Mouse (Mus musculus): ENCODE results near the gene Tmem135.
A peak's percentile ranks its signal among the peaks of the same experiment; 100 is the strongest.

Gene Tmem135

DNA sequence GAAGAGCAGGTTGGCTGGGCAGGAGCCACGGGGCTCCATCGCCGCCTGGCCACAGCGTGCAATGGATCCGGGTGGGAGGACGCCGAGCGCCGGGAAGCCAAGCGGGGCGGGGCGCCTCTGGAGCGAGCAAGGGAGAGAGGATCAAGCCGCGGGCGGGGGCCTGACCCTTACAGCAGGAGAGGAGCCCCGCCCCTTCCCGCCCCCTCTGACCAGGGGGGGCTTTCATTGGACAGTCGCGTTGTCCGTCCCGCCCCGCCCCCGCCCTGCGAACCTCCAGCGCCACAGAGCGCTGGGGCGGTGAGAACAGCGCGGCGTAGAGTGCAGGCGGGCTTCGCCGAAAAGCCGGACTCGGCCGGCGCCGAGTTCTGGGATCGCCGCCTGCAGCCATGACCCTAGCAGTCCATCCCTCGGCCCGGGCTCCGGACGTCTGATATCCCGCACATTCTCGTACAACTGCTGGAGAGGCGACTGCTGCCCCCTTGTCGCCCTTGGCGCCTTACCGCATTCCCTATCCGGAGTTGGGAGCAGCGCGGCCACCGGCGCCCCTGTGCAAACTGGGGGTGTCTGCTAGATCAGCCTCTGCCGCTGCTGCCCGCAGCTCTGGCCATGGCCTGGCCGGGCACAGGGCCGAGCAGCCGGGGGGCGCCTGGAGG, at the start of gene Tmem135, which contains the start of gene Fzd4:
Gene Tmem135 (minus strand): TSS at position 142 of the 653 bp plus-strand sequence.
Gene Fzd4 (plus strand): TSS at position 275 of the 653 bp plus-strand sequence.
- peak; percentile 95 for DNase-seq (ENCODE audit: low spot score)

DNA sequence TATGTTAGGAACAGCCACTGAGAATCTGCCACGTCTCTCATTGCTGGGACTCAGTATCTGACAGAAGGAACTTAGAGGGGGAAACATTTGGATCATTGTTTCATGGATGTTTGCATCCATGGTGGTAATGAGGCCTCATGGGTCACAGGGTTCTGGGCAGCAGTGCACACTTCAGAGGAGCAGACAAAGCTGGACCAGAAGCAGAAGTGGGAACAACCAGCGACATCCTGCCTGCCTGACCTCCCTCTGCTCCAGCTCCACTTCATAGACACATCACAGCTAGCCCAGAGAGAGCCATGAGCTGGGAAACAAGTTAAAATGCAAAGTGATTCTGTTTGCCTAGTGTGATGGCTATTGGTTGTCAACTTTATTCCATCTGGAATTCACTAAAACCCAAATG, 46.3 kb upstream of the Tmem135 start:
- DNase-seq (ENCODE audit: low spot score), result no peak

DNA sequence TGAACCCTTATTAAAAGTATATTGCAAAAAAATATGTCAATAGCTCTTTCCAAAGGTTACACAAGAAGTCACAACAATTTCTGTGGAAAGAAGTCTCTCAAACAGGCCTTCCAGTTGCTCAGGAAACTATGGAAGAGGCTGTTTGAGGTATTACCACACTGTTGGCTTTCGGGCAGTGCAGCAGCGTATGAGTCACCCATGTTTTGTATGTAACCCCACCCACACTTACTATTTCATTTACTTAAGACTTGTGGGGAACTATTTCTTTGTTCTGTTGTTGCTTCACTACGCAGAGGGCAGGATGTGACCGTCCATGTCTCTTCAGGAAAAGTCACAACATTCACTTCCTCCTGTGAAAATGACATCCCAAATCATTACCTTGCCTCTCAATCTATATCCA, 41.1 kb upstream of the Tmem135 start:
- DNase-seq (ENCODE audit: low spot score), result peak; percentile 41

DNA sequence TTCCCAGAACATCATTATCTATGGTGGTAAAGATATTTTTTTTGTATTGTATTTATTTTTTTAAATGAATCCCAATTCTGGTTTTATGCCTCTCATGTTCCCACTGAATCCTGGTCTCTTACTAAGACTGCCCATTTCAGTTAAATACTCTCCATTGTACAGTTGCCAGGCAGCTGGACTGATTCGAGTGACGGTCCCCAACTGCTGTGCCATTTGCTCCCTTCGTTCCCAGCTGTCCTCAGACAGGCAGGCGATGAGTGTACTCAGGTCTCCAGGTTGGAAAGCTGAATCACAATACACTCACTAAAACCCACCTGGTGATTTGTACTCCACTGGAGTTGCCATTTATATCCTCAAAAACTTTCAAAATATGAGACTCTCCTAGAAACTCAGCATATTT, 38.2 kb upstream of the Tmem135 start:
- no peak for DNase-seq (ENCODE audit: low spot score)

DNA sequence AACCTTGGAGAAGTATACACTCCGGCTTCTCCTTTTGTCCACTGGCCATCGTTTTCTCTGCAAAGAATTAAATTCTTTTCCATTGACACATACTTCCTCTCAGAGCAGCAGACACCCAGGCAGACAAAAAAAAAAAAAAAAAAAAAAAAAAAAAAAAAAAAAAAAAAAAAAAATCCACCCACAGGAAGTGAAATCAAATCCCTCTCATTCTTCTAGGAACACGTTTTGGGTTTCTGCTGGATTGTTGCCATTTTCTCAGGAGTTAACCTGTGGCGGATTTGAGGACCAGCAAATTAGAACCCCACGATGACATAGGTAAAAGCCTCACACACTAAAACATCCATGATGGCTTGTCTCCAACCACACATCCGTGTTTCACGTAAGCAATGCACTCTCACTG, 37.3 kb upstream of the Tmem135 start:
- DNase-seq (ENCODE audit: low spot score), result no peak

DNA sequence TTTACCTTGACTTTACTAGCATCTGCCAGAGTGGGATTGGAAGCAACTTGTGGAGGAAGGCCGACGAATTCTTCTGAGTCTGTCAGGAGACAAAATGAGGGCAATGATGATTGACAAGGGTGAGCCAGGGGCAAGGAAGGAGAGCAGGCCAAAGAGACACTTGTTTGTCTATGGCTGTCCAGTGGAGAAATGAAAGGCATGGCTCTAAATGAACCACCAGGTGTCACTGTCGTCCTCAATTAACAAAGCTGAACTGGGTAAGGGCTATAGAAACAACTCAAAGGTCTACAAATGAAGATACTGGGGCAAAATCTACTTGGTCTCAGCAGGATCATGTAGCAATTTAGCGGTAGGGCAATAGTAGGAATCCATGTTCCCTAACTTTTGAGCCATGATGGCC, 33.6 kb upstream of the Tmem135 start:
- peak; percentile 50 for DNase-seq (ENCODE audit: low spot score)

DNA sequence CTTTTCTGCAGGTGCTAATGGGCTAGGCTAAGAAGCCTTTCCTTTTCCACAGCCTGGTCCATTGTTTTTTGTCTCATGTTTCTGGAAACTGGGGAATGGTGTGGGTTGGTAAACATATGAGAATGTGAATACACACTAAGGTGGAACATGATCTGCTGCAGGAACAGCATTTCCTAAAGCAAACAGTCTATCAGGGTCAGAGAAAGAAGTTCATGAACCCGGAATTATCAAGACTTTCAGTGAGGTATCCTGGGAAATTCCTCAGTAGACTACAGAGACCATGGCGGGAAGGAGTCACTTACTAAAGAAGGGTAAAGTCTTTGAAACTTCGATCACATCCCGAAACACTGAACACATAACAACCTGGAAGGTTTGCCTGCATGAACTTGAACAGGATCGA, 32.4 kb upstream of the Tmem135 start:
- no peak for DNase-seq (ENCODE audit: low spot score)

DNA sequence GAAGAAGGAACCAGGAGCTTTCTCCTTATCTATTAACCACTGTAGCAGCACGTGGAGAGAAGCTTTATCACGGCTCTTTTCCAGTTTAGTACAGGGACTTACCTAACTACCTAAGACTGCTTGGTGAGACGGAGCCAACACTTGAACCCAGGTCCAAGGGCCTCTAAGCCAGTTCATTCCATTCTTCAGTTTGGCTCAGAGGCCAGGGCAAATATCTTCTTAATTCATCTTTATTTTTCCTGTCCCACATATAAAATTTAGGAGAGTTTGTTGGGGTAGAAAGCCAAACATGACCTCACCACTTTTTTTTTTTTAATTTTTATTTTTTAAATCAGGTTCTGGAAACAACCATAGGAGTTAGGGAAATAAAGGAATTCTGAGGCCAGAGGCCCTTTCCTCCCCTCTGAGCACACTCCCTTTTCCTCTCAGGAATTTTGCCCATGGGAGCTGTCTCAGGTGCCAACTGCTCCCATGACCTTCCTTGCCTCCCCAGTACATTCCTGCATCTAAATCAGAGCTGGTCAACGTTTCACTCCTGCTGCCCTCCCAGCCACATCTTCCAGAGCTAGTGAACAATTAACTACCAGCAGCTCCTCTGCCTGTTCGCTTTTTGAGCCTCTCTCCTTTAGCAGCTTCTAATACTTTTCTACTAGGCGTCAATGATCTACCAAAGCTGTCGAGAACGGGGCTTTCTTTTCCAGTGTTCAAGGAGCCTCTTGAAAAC, 30.0 kb upstream of the Tmem135 start:
- no peak for DNase-seq (ENCODE audit: low spot score)

DNA sequence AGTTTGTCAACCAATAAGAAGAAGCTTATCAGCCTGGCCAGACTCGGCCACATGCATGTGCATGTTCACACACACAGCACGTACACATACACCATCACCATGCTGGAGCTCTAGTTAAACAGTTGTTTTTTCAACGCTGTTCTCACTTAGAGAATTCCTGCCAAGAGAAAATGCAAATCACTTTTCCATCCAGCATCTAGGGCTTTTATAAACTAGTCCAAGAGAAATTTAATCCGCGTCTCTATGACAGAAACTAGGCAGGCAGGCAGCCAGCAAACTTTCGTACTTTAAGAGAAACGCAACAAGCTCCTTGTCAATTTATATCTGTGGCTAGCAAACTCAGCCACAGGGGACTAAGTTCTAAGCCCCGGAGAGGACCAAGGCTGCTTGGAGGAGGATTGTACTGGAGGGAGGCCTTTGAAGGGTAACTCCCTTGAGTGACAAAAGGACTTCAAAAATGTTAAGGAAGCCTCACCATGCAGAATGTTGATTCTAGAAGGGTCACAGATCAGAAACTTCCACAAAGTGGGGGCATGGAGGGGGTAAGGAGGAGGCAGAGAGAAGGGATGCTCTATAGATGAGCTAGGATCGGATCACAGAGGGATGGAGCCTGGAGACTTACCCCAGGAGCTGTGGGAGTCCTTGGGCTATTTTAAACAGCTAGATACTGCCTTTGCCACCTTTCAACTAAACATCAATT, 29.3 kb upstream of the Tmem135 start:
- DNase-seq (ENCODE audit: low spot score), result no peak

DNA sequence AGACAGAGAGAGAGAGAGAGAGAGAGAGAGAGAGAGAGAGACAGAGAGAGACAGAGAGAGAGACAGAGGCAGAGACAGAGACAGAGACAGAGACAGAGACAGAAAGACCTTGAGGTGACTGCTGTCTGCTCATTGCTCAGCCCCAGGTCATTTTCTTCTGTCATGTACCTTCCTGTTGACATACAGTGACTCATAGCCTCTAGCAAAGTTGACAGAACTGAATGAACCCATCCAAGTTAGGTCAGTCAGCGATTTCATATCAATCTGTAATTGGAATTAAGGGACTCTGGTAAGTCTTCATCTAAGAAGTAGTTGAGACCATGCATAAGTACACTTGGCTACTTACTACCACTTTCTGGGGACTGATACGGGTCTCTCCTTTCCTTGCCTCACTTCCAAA, 27.2 kb upstream of the Tmem135 start:
- DNase-seq (ENCODE audit: low spot score), result no peak

DNA sequence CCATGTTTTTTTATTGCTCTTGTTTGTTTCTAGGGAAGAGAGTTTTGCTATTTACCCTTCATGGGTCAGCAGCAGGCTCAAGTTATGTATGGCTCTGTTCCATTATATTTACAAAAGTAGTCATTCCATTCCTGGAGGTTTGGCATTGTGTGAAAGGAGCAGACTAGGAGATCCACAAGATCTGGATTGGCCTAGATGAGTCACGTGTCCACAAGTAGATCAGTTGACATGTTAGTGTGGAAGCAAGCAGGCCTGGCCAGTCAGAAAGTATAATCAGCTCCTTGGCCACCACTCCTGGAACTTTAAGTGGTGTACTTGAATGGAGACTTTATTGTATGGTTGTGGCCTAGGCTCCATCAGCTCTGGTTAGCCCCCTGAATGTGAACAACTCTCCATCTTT, 25.3 kb upstream of the Tmem135 start:
- DNase-seq (ENCODE audit: low spot score), result no peak

DNA sequence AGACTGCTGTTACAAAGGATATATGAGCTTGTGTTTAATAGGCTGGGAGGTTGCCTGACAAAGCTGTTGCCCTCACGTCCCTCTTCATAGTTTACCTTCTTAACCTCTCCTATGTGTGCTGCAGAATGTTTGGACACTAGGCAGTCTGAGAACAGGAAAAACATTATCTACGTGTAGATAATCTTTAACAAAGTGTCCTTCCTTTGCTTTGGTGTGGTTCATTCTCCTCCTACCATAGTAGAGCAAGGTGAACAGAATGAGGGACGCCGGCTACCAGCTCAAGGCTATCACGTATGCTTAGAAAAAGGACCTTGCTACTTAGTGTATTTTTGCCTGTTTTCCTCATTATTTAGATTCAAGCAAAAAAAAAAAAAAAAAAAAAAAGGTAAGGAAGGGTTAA, 24.8 kb upstream of the Tmem135 start:
- DNase-seq (ENCODE audit: low spot score), result no peak

DNA sequence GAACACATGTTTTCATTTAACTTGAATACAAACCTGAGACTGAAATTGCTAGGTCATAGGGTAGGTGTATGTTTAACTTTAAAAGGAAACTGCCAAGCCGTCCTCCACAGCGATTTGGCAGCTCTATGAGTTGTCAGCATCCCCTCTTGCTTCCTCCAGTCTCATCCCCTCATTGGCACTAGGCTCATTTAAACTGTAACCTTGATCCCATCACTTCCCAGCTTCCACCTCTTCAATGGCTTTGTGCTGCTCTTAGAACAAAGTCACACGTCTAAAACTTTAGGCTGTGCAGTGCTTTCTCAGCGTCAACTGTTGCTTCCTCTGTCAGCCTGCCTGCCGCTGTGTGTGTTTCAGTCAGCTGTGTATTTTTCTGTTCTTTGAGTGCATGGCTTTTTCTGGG, 23.1 kb upstream of the Tmem135 start:
- no peak for DNase-seq (ENCODE audit: low spot score)

DNA sequence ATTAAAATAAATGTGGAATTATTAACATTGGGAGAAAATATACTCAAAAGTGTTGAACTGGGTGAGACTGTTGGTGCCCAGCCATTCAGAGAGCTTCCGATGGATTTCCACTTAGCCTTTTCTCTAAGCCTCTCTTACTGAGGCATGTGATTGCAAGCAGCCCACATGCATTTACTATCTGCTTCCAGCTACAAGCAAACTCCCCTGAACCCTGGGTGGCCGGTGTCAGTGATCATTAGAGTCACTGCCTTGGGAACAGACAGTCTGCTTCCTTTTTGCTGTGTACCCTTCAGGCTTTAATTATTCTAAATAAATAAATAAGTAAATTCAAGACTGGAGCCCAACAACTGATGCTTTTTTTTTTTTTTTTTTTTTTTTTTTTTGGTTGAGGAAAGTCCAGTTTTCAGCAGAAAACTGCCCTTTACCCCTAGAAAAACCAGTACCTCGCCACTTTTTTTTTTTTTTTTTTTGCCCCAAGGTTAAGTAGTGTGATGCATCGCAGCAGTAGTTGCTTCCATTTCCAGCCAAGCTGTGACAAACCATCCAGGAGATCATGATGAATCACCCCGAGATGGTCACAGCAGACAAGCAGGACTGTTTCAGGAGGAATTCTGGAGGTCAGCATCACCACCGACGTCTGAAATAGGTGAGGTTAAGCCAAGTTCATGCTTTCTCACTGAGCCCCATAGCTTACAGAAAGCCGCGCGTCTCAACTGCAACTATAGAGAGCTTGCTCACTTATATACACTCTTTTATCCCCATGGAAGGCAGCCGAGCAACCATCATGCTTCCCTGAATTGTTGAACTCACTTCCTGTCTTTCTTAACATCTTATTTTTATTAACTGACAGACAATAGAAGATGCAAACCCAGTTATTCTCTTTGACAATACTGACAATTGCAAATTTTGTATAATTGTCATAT, 22.0 kb upstream of the Tmem135 start:
- DNase-seq (ENCODE audit: low spot score), result no peak

DNA sequence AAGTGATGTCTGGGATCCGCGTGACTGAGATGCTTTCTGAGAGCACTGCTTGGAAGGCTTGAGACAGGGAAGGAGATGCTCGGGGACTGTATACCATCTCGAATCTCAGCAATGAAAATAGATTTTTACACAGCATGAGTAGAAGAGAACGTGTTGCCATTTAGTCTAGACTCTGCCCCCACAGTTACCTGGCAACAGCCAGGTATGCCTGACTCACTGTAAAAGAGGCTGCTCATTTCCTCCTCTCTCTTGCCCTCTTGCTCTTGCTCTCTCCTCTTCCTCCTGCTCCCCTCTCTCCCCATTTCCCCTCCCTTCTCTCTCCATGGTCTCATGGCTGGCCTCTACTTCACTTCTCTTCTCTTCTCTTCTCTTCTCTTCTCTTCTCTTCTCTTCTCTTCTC, 20.6 kb upstream of the Tmem135 start:
- DNase-seq (ENCODE audit: low spot score), result no peak

DNA sequence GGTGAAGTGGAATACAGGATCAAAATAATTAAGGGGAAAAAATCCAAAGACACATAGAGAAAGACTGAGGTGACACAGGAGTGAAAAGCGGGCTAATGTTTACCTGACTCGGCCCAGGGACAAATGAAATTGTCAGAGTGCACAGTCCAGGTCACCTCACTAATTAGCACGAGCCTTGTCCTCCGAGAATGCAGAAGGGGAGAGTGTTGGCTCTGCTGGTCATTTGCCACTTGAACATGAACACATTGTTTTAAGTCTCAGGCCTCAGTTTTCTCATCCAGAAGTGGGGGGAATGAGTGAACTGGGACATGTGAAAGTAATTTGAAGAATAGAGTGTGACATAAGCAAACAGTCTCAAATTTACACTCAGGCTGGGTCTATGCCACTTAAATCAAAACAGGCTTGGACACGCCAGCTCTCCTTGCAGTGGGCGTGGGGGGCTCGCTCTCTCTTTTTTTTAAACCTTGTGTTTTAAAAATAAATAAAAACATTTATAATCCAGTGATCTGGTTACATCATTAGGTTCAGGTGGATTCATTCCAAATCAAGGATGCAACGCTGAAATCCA, 19.8 kb upstream of the Tmem135 start:
- no peak for DNase-seq (ENCODE audit: low spot score)

DNA sequence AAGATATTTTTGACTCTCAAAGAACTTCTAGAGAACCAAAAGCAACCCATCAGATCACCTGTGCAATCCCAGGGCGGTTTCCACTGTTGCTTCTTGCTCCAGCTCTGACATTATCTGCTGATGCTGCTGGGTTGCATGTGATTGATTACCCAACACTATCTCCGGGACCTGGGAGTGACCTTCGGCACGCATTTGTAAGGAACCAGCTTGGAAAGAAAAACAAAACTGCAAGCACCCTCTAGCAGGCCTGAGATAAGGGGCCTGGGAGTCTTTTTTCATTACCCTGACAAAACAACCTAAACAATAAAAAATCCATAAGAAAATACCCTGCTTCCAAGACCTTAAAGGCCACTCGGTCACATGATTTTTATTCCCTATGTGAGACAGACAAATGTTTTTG, 19.2 kb upstream of the Tmem135 start:
- DNase-seq (ENCODE audit: low spot score), result no peak

DNA sequence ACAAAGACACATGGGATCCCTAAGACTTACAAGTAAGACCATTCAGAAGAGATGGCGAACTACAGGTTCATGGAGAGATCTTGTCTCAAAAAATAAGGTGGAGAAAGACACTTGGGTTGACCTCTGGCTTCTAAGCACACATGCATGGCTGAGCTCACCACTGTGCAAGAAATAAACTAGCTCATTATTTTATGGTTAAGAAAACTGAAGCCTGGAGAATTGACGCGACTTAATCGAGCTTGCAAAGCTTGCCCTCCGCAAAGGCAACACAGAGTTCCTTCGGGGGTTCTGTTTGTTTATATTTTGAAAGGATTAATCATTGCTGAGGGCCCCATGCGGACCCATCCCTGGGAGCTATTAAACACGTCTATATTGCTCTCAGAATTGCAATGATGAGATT, 18.6 kb upstream of the Tmem135 start:
- no peak for DNase-seq (ENCODE audit: low spot score)

DNA sequence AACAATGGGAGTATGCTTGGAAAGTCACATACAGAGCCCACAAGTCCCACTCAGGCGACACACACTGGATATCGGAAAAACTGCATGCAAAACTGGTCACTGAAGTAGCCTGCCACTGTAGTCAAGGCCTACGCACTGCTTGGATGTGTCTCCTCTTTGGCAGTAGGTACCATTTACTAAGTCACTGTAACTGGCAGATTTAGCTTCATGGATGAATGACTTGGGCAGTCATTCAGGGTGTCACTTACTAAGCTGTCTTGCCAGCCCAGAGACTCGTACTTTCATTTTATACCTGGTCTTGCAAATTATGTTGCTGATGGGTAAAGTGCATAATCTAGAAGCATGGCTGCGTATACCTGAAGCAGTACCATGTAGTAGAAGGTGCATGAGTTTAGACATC, 17.3 kb upstream of the Tmem135 start:
- DNase-seq (ENCODE audit: low spot score), result no peak

DNA sequence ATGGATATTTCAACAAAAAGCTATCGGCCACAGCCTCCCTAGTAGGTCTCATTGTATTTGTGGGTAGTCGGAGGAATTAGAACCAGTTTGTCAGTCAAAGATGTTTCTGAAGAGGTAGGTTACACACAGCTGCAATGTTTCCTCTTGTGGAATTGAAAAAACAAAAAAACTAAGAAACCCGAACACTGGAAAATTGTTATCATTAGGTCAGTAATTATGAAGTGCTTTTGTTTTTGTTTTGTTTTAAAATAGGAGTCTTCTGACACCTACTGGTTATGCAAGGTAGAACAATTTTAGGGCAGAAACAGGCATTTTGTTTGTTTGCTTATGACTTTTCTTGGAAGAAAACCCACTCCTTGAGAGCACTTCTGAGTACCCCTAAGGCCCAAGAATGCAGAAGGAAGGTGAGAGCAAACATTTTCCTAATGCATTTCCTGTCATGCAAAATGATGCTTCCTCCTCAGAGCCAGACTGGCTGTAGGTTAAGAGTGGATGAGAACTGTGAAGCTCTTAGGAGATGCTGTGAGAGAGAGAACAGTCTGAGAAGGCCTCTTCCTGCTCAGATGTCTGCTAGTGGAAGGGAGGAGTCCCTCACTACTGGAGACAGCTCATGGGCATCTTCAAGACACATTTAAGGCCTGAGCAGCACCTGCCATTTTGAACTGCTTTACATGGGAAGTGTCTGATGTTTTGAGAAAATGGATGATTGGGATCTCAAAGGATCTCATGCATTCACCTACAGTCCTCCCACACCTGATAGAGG, 15.1 kb upstream of the Tmem135 start:
- DNase-seq (ENCODE audit: low spot score), result no peak

DNA sequence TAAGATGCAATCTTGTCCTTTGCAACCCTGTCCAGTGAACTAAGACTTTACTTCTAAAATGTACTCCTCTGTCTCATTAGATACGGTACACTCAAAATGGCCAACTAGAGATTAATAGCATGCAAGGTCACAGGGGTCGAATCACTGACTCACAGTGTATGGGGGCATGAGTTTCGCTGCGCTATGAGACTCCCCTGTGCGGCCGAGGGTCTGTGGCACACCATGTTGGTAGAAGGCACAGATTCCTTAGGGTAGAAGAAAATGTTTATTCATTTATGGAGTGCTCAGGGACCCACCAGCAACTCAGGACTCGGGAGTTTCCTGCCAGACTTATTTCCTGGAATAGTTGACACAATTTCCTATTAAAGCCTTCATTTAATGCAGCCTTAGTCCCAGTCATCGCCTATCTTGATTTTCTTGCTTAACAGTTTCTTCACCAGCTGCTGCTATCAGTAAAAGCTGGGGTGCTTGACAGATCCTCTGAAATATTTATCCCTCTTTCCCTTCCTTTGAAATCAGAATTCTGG, 14.2 kb upstream of the Tmem135 start:
- DNase-seq (ENCODE audit: low spot score), result no peak
